Mouse (Mus musculus) right cerebral cortex, postnatal 10 days (tissue): ENCODE data around the gene Lrrc39.

Experiments
- DNase-seq, 2 experiments: peaks; one replicate each; pipeline ENCODE4 v3.0.0; 2021; ENCODE audit warnings: low spot score in 2 of 2

Gene Lrrc39

GRCm38 (mm10) chr3:116562408-116563094 lies at the start of gene Lrrc39:
TSS of gene Lrrc39 (plus strand) at chr3:116562973.
- no peak for DNase-seq

- DNase-seq = no peak
Measured at GRCm38 (mm10) chr3:116520141-116520761, 42.5 kb upstream of the Lrrc39 start.

- DNase-seq = no peak
Measured at GRCm38 (mm10) chr3:116529741-116530140, 33.0 kb upstream of the Lrrc39 start.

GRCm38 (mm10) chr3:116530826-116531225 lies 31.9 kb upstream of the Lrrc39 start:
- peak in 1 of 2 experiments; percentile 40 for DNase-seq

GRCm38 (mm10) chr3:116536428-116537199 lies 26.2 kb upstream of the Lrrc39 start:
- peak; percentile 29 to 36 for DNase-seq

GRCm38 (mm10) chr3:116537200-116537573 lies 25.6 kb upstream of the Lrrc39 start:
- peak in 1 of 2 experiments; percentile 15 for DNase-seq

GRCm38 (mm10) chr3:116542070-116542469 lies 20.7 kb upstream of the Lrrc39 start:
- DNase-seq = no peak

GRCm38 (mm10) chr3:116542532-116542931 lies 20.2 kb upstream of the Lrrc39 start:
- no peak for DNase-seq

- no peak for DNase-seq
Measured at GRCm38 (mm10) chr3:116547430-116547829, 15.3 kb upstream of the Lrrc39 start.

GRCm38 (mm10) chr3:116551362-116551761 lies 11.4 kb upstream of the Lrrc39 start:
- no peak for DNase-seq

- peak in 1 of 2 experiments; percentile 31 for DNase-seq
Measured at GRCm38 (mm10) chr3:116561315-116561714, 1.5 kb upstream of the Lrrc39 start.

- no peak for DNase-seq
Measured at GRCm38 (mm10) chr3:116563095-116563492, 321 bp downstream of the Lrrc39 start.

GRCm38 (mm10) chr3:116570628-116571027 lies 7.9 kb downstream of the Lrrc39 start:
- DNase-seq = no peak

GRCm38 (mm10) chr3:116577286-116577685 lies 14.5 kb downstream of the Lrrc39 start:
- DNase-seq = no peak

- DNase-seq = no peak
Measured at GRCm38 (mm10) chr3:116582201-116582600, 19.4 kb downstream of the Lrrc39 start.

- peak in 1 of 2 experiments; percentile 70 for DNase-seq
Measured at GRCm38 (mm10) chr3:116594076-116594727, 31.4 kb downstream of the Lrrc39 start.

GRCm38 (mm10) chr3:116594728-116595602 lies 32.2 kb downstream of the Lrrc39 start, which contains the start of gene Sass6:
TSS of gene Sass6 (plus strand) at chr3:116594982.
- peak; percentile 99 to 100 for DNase-seq

GRCm38 (mm10) chr3:116595603-116595991 lies 32.8 kb downstream of the Lrrc39 start:
- DNase-seq = no peak

GRCm38 (mm10) chr3:116599705-116600104 lies 36.9 kb downstream of the Lrrc39 start:
- DNase-seq = no peak

GRCm38 (mm10) chr3:116601005-116601404 lies 38.2 kb downstream of the Lrrc39 start:
- no peak for DNase-seq

- no peak for DNase-seq
Measured at GRCm38 (mm10) chr3:116601781-116602180, 39.0 kb downstream of the Lrrc39 start.
